Mouse (Mus musculus): ENCODE results near the gene Fam124a.

- no peak for TF ChIP-seq POLR2A (IDR thresholded peaks at IDR 0.05; ENCODE audit: low read depth, low read length)
- no peak for TF ChIP-seq CTCF (IDR thresholded peaks at IDR 0.05; ENCODE audit: extremely low read depth, insufficient read length, insufficient replicate concordance, low read depth, low read length)
Measured at GRCm38 (mm10) chr14:62640396-62640795, 84.9 kb downstream of the Fam124a start.
